Mouse (Mus musculus): Measurements from ENCODE around the gene Bhlhe23.

DNA sequence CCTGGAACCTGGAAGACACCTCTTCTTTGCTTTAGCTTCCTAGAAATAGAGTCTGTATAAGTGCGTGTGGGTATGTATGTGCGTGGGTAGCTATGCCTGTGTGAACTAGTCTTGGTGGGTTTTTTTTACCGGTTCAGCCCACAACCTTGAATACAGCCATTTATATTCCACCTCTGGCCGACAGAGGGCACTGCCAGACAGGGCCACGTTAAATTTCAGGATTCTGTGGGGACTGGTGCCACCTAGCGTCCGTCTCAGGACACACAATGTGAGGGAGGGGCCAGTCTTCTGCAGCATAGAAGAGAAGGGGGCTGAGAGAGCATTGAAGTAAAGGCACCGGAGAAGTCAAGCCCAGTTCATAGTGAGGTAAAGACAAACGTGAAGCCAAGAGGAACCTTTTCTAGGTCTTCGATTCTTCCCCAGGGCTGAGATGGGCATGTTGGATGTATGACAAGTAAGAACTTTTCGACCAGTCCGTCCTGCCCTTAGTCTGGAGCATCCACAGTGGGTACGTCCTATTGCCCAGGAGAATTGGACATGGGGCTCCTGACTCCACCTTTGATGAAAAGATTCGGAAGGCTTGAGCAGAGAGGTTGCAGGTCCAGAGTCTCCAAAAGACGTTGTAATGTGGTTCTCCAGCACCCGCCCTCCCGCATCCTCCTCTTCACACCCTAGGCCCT lies 31.3 kb downstream of the Bhlhe23 start:
- peak; percentile 97 for TF ChIP-seq CTCF (IDR thresholded peaks at IDR 0.05; ENCODE audit: control insufficient read depth, insufficient read depth, insufficient read length)
- TF ChIP-seq MYOD1 (IDR thresholded peaks at IDR 0.05; ENCODE audit: control insufficient read depth, insufficient read length, low read depth): no peak
- TF ChIP-seq MAX (IDR thresholded peaks at IDR 0.05): peak; percentile 66
- TF ChIP-seq CEBPB (IDR thresholded peaks at IDR 0.05; ENCODE audit: low read depth): no peak
- TF ChIP-seq USF1 (IDR thresholded peaks at IDR 0.05; ENCODE audit: low read depth): no peak
- no peak for TF ChIP-seq MYOG (IDR thresholded peaks at IDR 0.05; ENCODE audit: control insufficient read depth, extremely low read depth, insufficient read length)
